Comparison of ENCODE assay signal across 34 mouse cellular contexts in the genomic region with DNA sequence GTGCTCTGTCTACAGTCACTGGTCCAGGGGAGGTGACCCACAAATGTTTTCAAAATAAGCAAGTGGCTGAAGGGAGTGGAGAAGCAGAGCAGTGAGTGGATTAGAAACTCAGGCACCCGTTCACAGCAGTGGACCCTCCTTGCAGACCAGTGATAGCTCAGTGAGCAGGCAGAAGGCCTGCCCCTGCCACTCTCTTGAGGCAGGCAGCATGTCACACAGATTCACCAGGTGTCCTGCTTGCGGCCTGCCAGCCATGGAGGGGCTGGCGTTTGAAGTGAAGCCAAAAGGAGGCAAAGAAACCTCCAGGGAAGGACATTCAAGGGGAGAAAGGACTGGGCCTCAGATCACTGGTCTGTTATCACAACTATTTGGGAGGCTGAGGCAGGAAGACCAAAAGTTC. TPM values are rescaled to one million over a fixed set of nuclear protein-coding genes. Genes with fewer than 3 reads are reported as not detected.
DNase-seq lines count a peak whose midpoint lies in the region; ATAC-seq and TF ChIP-seq lines count a peak whose summit lies in the region.
"Had no signal": no experiment of that assay in that cellular context is flagged by ENCODE, and none has a peak within 500 bp of the region (broad histone marks: within the 10 kb centered on the region; RNA-seq: fewer than 3 reads in every experiment).

No protein-coding gene starts in this region.

- H3K9me3 ChIP-seq in forebrain, embryonic 13.5 days (replicated peaks): no peaks in the 10 kb centered on the region
- H3K9me3 ChIP-seq in forebrain, embryonic 12.5 days: 0 out of 2 replicates have a peak, but pooled peaks cover 4% of the 10 kb centered on the region
- H3K9me3 ChIP-seq in hindbrain, embryonic 10.5 days: peaks cover under 1% of the 10 kb centered on the region; the same call in 1 of the 2 replicates
- no peaks in the 10 kb centered on the region for H3K9me3 ChIP-seq in hindbrain, embryonic 14.5 days (ENCODE audit: control insufficient read depth, low read length)
- H3K9me3 ChIP-seq: heart, embryonic 12.5 days; hindbrain, embryonic 15.5 days; limb, embryonic 13.5 days; liver, embryonic 15.5 days; stomach, embryonic 15.5 days had no signal

- TF ChIP-seq CTCF in testis, adult 2 months (IDR thresholded peaks at IDR 0.05; ENCODE audit: control insufficient read depth, insufficient read depth, insufficient replicate concordance, low read depth, low read length): no peak

- no peak for ATAC-seq in forebrain, embryonic 13.5 days
- no peak for ATAC-seq in forebrain, embryonic 12.5 days (ENCODE audit: low FRiP score)
- no peak for ATAC-seq in hindbrain, embryonic 14.5 days (ENCODE audit: low FRiP score)
- ATAC-seq: CD4-positive, CD25-positive, alpha-beta regulatory T cell, adult 4 months; forebrain, postnatal 0 days; inflammation-experienced regulatory T-cells, adult 6 months had no signal

- no peak overlapping the region for H3K4me2 ChIP-seq in forebrain, embryonic 13.5 days
- H3K4me2 ChIP-seq in forebrain, embryonic 12.5 days: no peak overlapping the region
- H3K4me2 ChIP-seq in hindbrain, embryonic 14.5 days (replicated peaks): no peak overlapping the region
- H3K4me2 ChIP-seq: stomach, embryonic 15.5 days had no signal

- 0 out of 2 replicates have a peak overlapping the region, but pooled peaks have one; percentile 12 for H3K9ac ChIP-seq in forebrain, embryonic 13.5 days
- no peak overlapping the region for H3K9ac ChIP-seq in forebrain, embryonic 12.5 days
- H3K9ac ChIP-seq in hindbrain, embryonic 14.5 days: no peak overlapping the region
- H3K9ac ChIP-seq: forebrain, postnatal 0 days; hindbrain, embryonic 15.5 days; limb, embryonic 13.5 days; liver, embryonic 15.5 days; lung, embryonic 14.5 days; stomach, embryonic 15.5 days had no signal

- 85% methylated on average over 3 of the region's 3 CpGs for WGBS in forebrain, embryonic 13.5 days
- 84% methylated on average over 3 of the region's 3 CpGs for WGBS in forebrain, embryonic 12.5 days
- 85% methylated on average over 3 of the region's 3 CpGs for WGBS in hindbrain, embryonic 10.5 days
- WGBS in hindbrain, embryonic 14.5 days: 91% methylated on average over 3 of the region's 3 CpGs

- no peak for DNase-seq in hindbrain, embryonic 10.5 days (ENCODE audit: low spot score)
- no peak for DNase-seq in hindbrain, embryonic 14.5 days (ENCODE audit: low spot score)
- no peak for DNase-seq in testis, postnatal 10 days (ENCODE audit: low spot score)
- DNase-seq in left cerebral cortex, adult 18-20 months (ENCODE audit: low spot score in 2 of 2): no peak
- DNase-seq: cerebellum, adult 8-10 months; cerebellum, postnatal 25 days; forebrain, postnatal 0 days; gastrocnemius, postnatal 10 days; heart, postnatal 10 days; kidney, adult 11 months; kidney, postnatal 36 days; lung, embryonic 14.5 days; lung, postnatal 14 days; midbrain, embryonic 14.5 days; right cerebral cortex, postnatal 25 days; thymus, adult 2 months; thymus, postnatal 36 days had no signal

- no peak overlapping the region for H3K27ac ChIP-seq in forebrain, embryonic 13.5 days
- no peak overlapping the region for H3K27ac ChIP-seq in forebrain, embryonic 12.5 days
- no peak overlapping the region for H3K27ac ChIP-seq in hindbrain, embryonic 10.5 days
- no peak overlapping the region for H3K27ac ChIP-seq in hindbrain, embryonic 14.5 days
- 0 out of 2 replicates have a peak overlapping the region, but pooled peaks have one; percentile 8 for H3K27ac ChIP-seq in testis, adult 2 months (ENCODE audit: control insufficient read depth, insufficient read depth, low read depth, low read length)
- H3K27ac ChIP-seq: hindbrain, embryonic 15.5 days; limb, embryonic 13.5 days; liver, embryonic 15.5 days; stomach, embryonic 15.5 days had no signal

- no peak for TF ChIP-seq POLR2A in testis, adult 2 months (IDR thresholded peaks at IDR 0.05; ENCODE audit: control insufficient read depth, low read depth, low read length)

- peaks cover 59% of the 10 kb centered on the region for H3K36me3 ChIP-seq in forebrain, embryonic 13.5 days (ENCODE audit: poor library complexity, severe bottlenecking)
- peaks cover 60% of the 10 kb centered on the region for H3K36me3 ChIP-seq in forebrain, embryonic 12.5 days (replicated peaks)
- H3K36me3 ChIP-seq in hindbrain, embryonic 10.5 days: peaks cover 61% of the 10 kb centered on the region
- H3K36me3 ChIP-seq in hindbrain, embryonic 14.5 days (replicated peaks; ENCODE audit: control insufficient read depth, insufficient read depth): peaks cover 54% of the 10 kb centered on the region
- no peaks in the 10 kb centered on the region; the same call in 1 of the 2 replicates for H3K36me3 ChIP-seq in testis, adult 2 months (ENCODE audit: control insufficient read depth, insufficient read depth, low read length)

- peaks cover 27% of the 10 kb centered on the region for H3K4me1 ChIP-seq in forebrain, embryonic 13.5 days
- peaks cover 34% of the 10 kb centered on the region for H3K4me1 ChIP-seq in forebrain, embryonic 12.5 days
- peaks cover 46% of the 10 kb centered on the region for H3K4me1 ChIP-seq in hindbrain, embryonic 10.5 days (replicated peaks)
- peaks cover 22% of the 10 kb centered on the region for H3K4me1 ChIP-seq in hindbrain, embryonic 14.5 days (replicated peaks; ENCODE audit: control insufficient read depth, insufficient read depth, low read length)
- H3K4me1 ChIP-seq in testis, adult 2 months (ENCODE audit: control insufficient read depth, insufficient read depth, low read length): peaks cover 20% of the 10 kb centered on the region

- no peak overlapping the region for H3K4me3 ChIP-seq in forebrain, embryonic 13.5 days
- H3K4me3 ChIP-seq in forebrain, embryonic 12.5 days (replicated peaks): no peak overlapping the region
- 0 out of 2 replicates have a peak overlapping the region, but pooled peaks have one; percentile 14 for H3K4me3 ChIP-seq in hindbrain, embryonic 10.5 days
- no peak overlapping the region for H3K4me3 ChIP-seq in hindbrain, embryonic 14.5 days (replicated peaks; ENCODE audit: low read length)
- H3K4me3 ChIP-seq in testis, adult 2 months (ENCODE audit: control insufficient read depth, low read depth, low read length): no peak overlapping the region
- H3K4me3 ChIP-seq: heart, embryonic 12.5 days; layer of hippocampus, adult 2 months; liver, embryonic 15.5 days; stomach, embryonic 15.5 days had no signal

- H3K27me3 ChIP-seq in forebrain, embryonic 13.5 days: no peaks in the 10 kb centered on the region
- H3K27me3 ChIP-seq in forebrain, embryonic 12.5 days: no peaks in the 10 kb centered on the region
- no peaks in the 10 kb centered on the region for H3K27me3 ChIP-seq in hindbrain, embryonic 10.5 days (ENCODE audit: insufficient read depth, poor library complexity, severe bottlenecking)
- no peaks in the 10 kb centered on the region for H3K27me3 ChIP-seq in hindbrain, embryonic 14.5 days (ENCODE audit: control insufficient read depth, insufficient read depth, low read length)
- H3K27me3 ChIP-seq in testis, adult 2 months (ENCODE audit: control insufficient read depth, insufficient read depth, low read length): no peaks in the 10 kb centered on the region
- H3K27me3 ChIP-seq: heart, embryonic 12.5 days; hindbrain, embryonic 15.5 days; limb, embryonic 13.5 days; stomach, embryonic 15.5 days had no signal

RNA-seq across cellular contexts. Expression of a gene that starts 2.7 kb away (rescaled TPM):
- 20.6 and 22.6 TPM in 2 replicates for polyA plus RNA-seq in forebrain, embryonic 13.5 days (2015; fragmentation: Nextera tagmentation; extraction: Ambion mirVana)
- polyA plus RNA-seq in forebrain, embryonic 12.5 days (2016; fragmentation: Nextera tagmentation; extraction: Ambion mirVana): 18.2 and 19.0 TPM in 2 replicates
- polyA plus RNA-seq in hindbrain, embryonic 10.5 days (2016; fragmentation: Nextera tagmentation; extraction: Ambion mirVana): 16.6 and 20.7 TPM in 2 replicates
- 32.0 and 35.0 TPM in 2 replicates for polyA plus RNA-seq in hindbrain, embryonic 14.5 days (2014; fragmentation: Nextera tagmentation; extraction: Ambion mirVana)
- polyA plus RNA-seq in testis, adult 2 months (2012; rRNA removed): 83.7 and 92.1 TPM in 2 replicates
- 100 to 1,000 TPM; 143 TPM for total RNA-seq in left cerebral cortex, adult 18-20 months (2021)
- polyA plus RNA-seq: CD4-positive, CD25-positive, alpha-beta regulatory T cell, adult 4 months had no signal

RNA-seq across cellular contexts. Expression of a gene that starts 4.9 kb away (rescaled TPM):
- 8.3 and 9.4 TPM in 2 replicates for polyA plus RNA-seq in forebrain, embryonic 13.5 days (2015; fragmentation: Nextera tagmentation; extraction: Ambion mirVana)
- polyA plus RNA-seq in forebrain, embryonic 12.5 days (2016; fragmentation: Nextera tagmentation; extraction: Ambion mirVana): 10.6 and 12.3 TPM in 2 replicates
- 9.9 and 10.2 TPM in 2 replicates for polyA plus RNA-seq in hindbrain, embryonic 10.5 days (2016; fragmentation: Nextera tagmentation; extraction: Ambion mirVana)
- 8.2 and 8.9 TPM in 2 replicates for polyA plus RNA-seq in hindbrain, embryonic 14.5 days (2014; fragmentation: Nextera tagmentation; extraction: Ambion mirVana)
- 75.3 and 91.2 TPM in 2 replicates for polyA plus RNA-seq in testis, adult 2 months (2012; rRNA removed)
- total RNA-seq in left cerebral cortex, adult 18-20 months (2021): 10 to 100 TPM; 26.6 to 32.0 TPM
- polyA plus RNA-seq: inflammation-experienced regulatory T-cells, adult 6 months had no signal

RNA-seq across cellular contexts. Expression of a gene that starts 15.7 kb away (rescaled TPM):
- 3.5 and 4.1 TPM in 2 replicates for polyA plus RNA-seq in forebrain, embryonic 13.5 days (2015; fragmentation: Nextera tagmentation; extraction: Ambion mirVana)
- 5.8 and 7.3 TPM in 2 replicates for polyA plus RNA-seq in forebrain, embryonic 12.5 days (2016; fragmentation: Nextera tagmentation; extraction: Ambion mirVana)
- 7.4 and 8.4 TPM in 2 replicates for polyA plus RNA-seq in hindbrain, embryonic 10.5 days (2016; fragmentation: Nextera tagmentation; extraction: Ambion mirVana)
- 2.3 and 2.5 TPM in 2 replicates for polyA plus RNA-seq in hindbrain, embryonic 14.5 days (2014; fragmentation: Nextera tagmentation; extraction: Ambion mirVana)
- 3.3 and 3.5 TPM in 2 replicates for polyA plus RNA-seq in testis, adult 2 months (2012; rRNA removed)
- 1 to 10 TPM; 2.3 to 3.0 TPM for total RNA-seq in left cerebral cortex, adult 18-20 months (2021)
- total RNA-seq: neutrophil, adult 5-6 weeks had no signal

RNA-seq across cellular contexts. Expression of a gene that starts 24.2 kb away (rescaled TPM):
- polyA plus RNA-seq in forebrain, embryonic 13.5 days (2015; fragmentation: Nextera tagmentation; extraction: Ambion mirVana): not detected in 2 replicates
- polyA plus RNA-seq in forebrain, embryonic 12.5 days (2016; fragmentation: Nextera tagmentation; extraction: Ambion mirVana): not detected in 2 replicates
- not detected in 2 replicates for polyA plus RNA-seq in hindbrain, embryonic 10.5 days (2016; fragmentation: Nextera tagmentation; extraction: Ambion mirVana)
- 0.27 and 0.43 TPM in 2 replicates for polyA plus RNA-seq in hindbrain, embryonic 14.5 days (2014; fragmentation: Nextera tagmentation; extraction: Ambion mirVana)
- polyA plus RNA-seq in testis, adult 2 months (2012; rRNA removed): 226 and 241 TPM in 2 replicates
- total RNA-seq in left cerebral cortex, adult 18-20 months (2021): under 1 TPM in 1 of 2 experiments, not detected in 1; 0.35 TPM
- total RNA-seq: adrenal gland, adult 18-20 months; gastrocnemius, postnatal 10 days; granulocyte monocyte progenitor cell, adult 5-6 weeks; heart, postnatal 10 days had no signal
- polyA plus RNA-seq: CD4-positive, CD25-positive, alpha-beta regulatory T cell, adult 4 months; embryonic facial prominence, embryonic 11.5 days; heart, embryonic 12.5 days; inflammation-experienced regulatory T-cells, adult 6 months; kidney, embryonic 16.5 days; limb, embryonic 13.5 days; liver, embryonic 15.5 days; lung, embryonic 14.5 days; neural tube, embryonic 11.5 days; stomach, embryonic 15.5 days had no signal

RNA-seq across cellular contexts. Expression of a gene that starts 39.4 kb away (rescaled TPM):
- 1.2 and 1.4 TPM in 2 replicates for polyA plus RNA-seq in forebrain, embryonic 13.5 days (2015; fragmentation: Nextera tagmentation; extraction: Ambion mirVana)
- 1.1 and 1.8 TPM in 2 replicates for polyA plus RNA-seq in forebrain, embryonic 12.5 days (2016; fragmentation: Nextera tagmentation; extraction: Ambion mirVana)
- polyA plus RNA-seq in hindbrain, embryonic 10.5 days (2016; fragmentation: Nextera tagmentation; extraction: Ambion mirVana): 1.2 and 1.5 TPM in 2 replicates
- 6.7 and 7.7 TPM in 2 replicates for polyA plus RNA-seq in hindbrain, embryonic 14.5 days (2014; fragmentation: Nextera tagmentation; extraction: Ambion mirVana)
- 13.2 and 16.4 TPM in 2 replicates for polyA plus RNA-seq in testis, adult 2 months (2012; rRNA removed)
- total RNA-seq in left cerebral cortex, adult 18-20 months (2021): under 1 TPM; 0.16 to 0.40 TPM
- total RNA-seq: adrenal gland, adult 18-20 months; neutrophil, adult 5-6 weeks had no signal
- polyA plus RNA-seq: CD4-positive, CD25-positive, alpha-beta regulatory T cell, adult 4 months had no signal
